Mouse (Mus musculus): ENCODE results near the gene Gatad2b. TPM values are rescaled to one million over a fixed set of nuclear protein-coding genes. Genes with fewer than 3 reads are reported as not detected.

Gatad2b gene
- polyA plus RNA-seq, 1 experiment, result 2.8 TPM

- H3K36me3 ChIP-seq (replicated peaks; ENCODE audit: low read length), result peaks cover 15% of the 10 kb centered on the region
- peaks cover 57% of the 10 kb centered on the region for H3K4me1 ChIP-seq
- H3K4me3 ChIP-seq (replicated peaks), result peak overlapping the region; percentile 95
- no peaks in the 10 kb centered on the region for H3K9me3 ChIP-seq
- no peak for TF ChIP-seq GATA1 (IDR thresholded peaks at IDR 0.05; ENCODE audit: borderline replicate concordance, low read length)
- TF ChIP-seq FLI1 (IDR thresholded peaks at IDR 0.05; ENCODE audit: low read length), result no peak
- H3K27me3 ChIP-seq (replicated peaks), result no peaks in the 10 kb centered on the region
Measured at GRCm38 (mm10) chr3:90293352-90294063, 530 bp downstream of the Gatad2b start.

GRCm38 (mm10) chr3:90294064-90294440 lies 1.1 kb downstream of the Gatad2b start:
- TF ChIP-seq FLI1 (IDR thresholded peaks at IDR 0.05; ENCODE audit: low read length) (no peak), GATA1 (IDR thresholded peaks at IDR 0.05; ENCODE audit: borderline replicate concordance, low read length) (no peak)
- Histone ChIP-seq H3K9me3 (no peaks in the 10 kb centered on the region), H3K4me3 (replicated peaks) (peak overlapping the region; percentile 95), H3K4me1 (peaks cover 58% of the 10 kb centered on the region), H3K36me3 (replicated peaks; ENCODE audit: low read length) (peaks cover 15% of the 10 kb centered on the region), H3K27me3 (replicated peaks) (no peaks in the 10 kb centered on the region)

- Histone ChIP-seq H3K4me3 (replicated peaks) (peak overlapping the region; percentile 95), H3K4me1 (peaks cover 63% of the 10 kb centered on the region), H3K27me3 (replicated peaks) (no peaks in the 10 kb centered on the region), H3K9me3 (no peaks in the 10 kb centered on the region), H3K36me3 (replicated peaks; ENCODE audit: low read length) (peaks cover 15% of the 10 kb centered on the region)
- TF ChIP-seq GATA1 (IDR thresholded peaks at IDR 0.05; ENCODE audit: borderline replicate concordance, low read length) (no peak), FLI1 (IDR thresholded peaks at IDR 0.05; ENCODE audit: low read length) (no peak)
Measured at GRCm38 (mm10) chr3:90294651-90295050, 1.7 kb downstream of the Gatad2b start.

- no peak for TF ChIP-seq GATA1 (IDR thresholded peaks at IDR 0.05; ENCODE audit: borderline replicate concordance, low read length)
- no peak for TF ChIP-seq FLI1 (IDR thresholded peaks at IDR 0.05; ENCODE audit: low read length)
- no peak overlapping the region for H3K4me3 ChIP-seq (replicated peaks)
- H3K4me1 ChIP-seq, result peaks cover 33% of the 10 kb centered on the region
Measured at GRCm38 (mm10) chr3:90305801-90306200, 12.8 kb downstream of the Gatad2b start.

GRCm38 (mm10) chr3:90309589-90309988 lies 16.6 kb downstream of the Gatad2b start:
- peaks cover 42% of the 10 kb centered on the region for H3K4me1 ChIP-seq
- TF ChIP-seq GATA1 (IDR thresholded peaks at IDR 0.05; ENCODE audit: borderline replicate concordance, low read length) (no peak), FLI1 (IDR thresholded peaks at IDR 0.05; ENCODE audit: low read length) (no peak)
- no peak overlapping the region for H3K4me3 ChIP-seq (replicated peaks)
- no peaks in the 10 kb centered on the region for H3K27me3 ChIP-seq (replicated peaks)
- H3K36me3 ChIP-seq (replicated peaks; ENCODE audit: low read length), result peaks cover 32% of the 10 kb centered on the region
- H3K9me3 ChIP-seq, result no peaks in the 10 kb centered on the region

More at GRCm38 (mm10) chr3:90305801-90306200, 12.8 kb downstream of the Gatad2b start:
- H3K27me3 ChIP-seq (replicated peaks), result no peaks in the 10 kb centered on the region
- no peaks in the 10 kb centered on the region for H3K9me3 ChIP-seq
- H3K36me3 ChIP-seq (replicated peaks; ENCODE audit: low read length), result peaks cover 25% of the 10 kb centered on the region

- H3K9me3 ChIP-seq, result no peaks in the 10 kb centered on the region
- H3K36me3 ChIP-seq (replicated peaks; ENCODE audit: low read length), result peaks cover 14% of the 10 kb centered on the region
- TF ChIP-seq FLI1 (IDR thresholded peaks at IDR 0.05; ENCODE audit: low read length) (no peak), GATA1 (IDR thresholded peaks at IDR 0.05; ENCODE audit: borderline replicate concordance, low read length) (no peak)
- no peak overlapping the region for H3K4me3 ChIP-seq (replicated peaks)
- H3K4me1 ChIP-seq, result peaks cover 46% of the 10 kb centered on the region
- H3K27me3 ChIP-seq (replicated peaks), result no peaks in the 10 kb centered on the region
Measured at GRCm38 (mm10) chr3:90313367-90313766, 20.4 kb downstream of the Gatad2b start.

GRCm38 (mm10) chr3:90314241-90314640 lies 21.3 kb downstream of the Gatad2b start:
- no peak for TF ChIP-seq GATA1 (IDR thresholded peaks at IDR 0.05; ENCODE audit: borderline replicate concordance, low read length)
- TF ChIP-seq FLI1 (IDR thresholded peaks at IDR 0.05; ENCODE audit: low read length), result no peak
- H3K4me1 ChIP-seq, result peaks cover 46% of the 10 kb centered on the region
- peaks cover 14% of the 10 kb centered on the region for H3K36me3 ChIP-seq (replicated peaks; ENCODE audit: low read length)
- H3K27me3 ChIP-seq (replicated peaks), result no peaks in the 10 kb centered on the region
- H3K9me3 ChIP-seq, result no peaks in the 10 kb centered on the region
- H3K4me3 ChIP-seq (replicated peaks), result no peak overlapping the region

- Histone ChIP-seq H3K36me3 (replicated peaks; ENCODE audit: low read length) (peaks cover 17% of the 10 kb centered on the region), H3K4me3 (replicated peaks) (no peak overlapping the region), H3K27me3 (replicated peaks) (no peaks in the 10 kb centered on the region), H3K9me3 (no peaks in the 10 kb centered on the region), H3K4me1 (peaks cover 63% of the 10 kb centered on the region)
- TF ChIP-seq FLI1 (IDR thresholded peaks at IDR 0.05; ENCODE audit: low read length) (no peak), GATA1 (IDR thresholded peaks at IDR 0.05; ENCODE audit: borderline replicate concordance, low read length) (no peak)
Measured at GRCm38 (mm10) chr3:90322289-90322688, 29.3 kb downstream of the Gatad2b start.

- Histone ChIP-seq H3K36me3 (replicated peaks; ENCODE audit: low read length) (peaks cover 18% of the 10 kb centered on the region), H3K4me3 (replicated peaks) (no peak overlapping the region), H3K4me1 (peaks cover 60% of the 10 kb centered on the region), H3K9me3 (no peaks in the 10 kb centered on the region), H3K27me3 (replicated peaks) (no peaks in the 10 kb centered on the region)
- TF ChIP-seq FLI1 (IDR thresholded peaks at IDR 0.05; ENCODE audit: low read length) (no peak), GATA1 (IDR thresholded peaks at IDR 0.05; ENCODE audit: borderline replicate concordance, low read length) (no peak)
Measured at GRCm38 (mm10) chr3:90323119-90323518, 30.1 kb downstream of the Gatad2b start.

- H3K36me3 ChIP-seq (replicated peaks; ENCODE audit: low read length), result peaks cover 25% of the 10 kb centered on the region
- TF ChIP-seq GATA1 (IDR thresholded peaks at IDR 0.05; ENCODE audit: borderline replicate concordance, low read length) (no peak), FLI1 (IDR thresholded peaks at IDR 0.05; ENCODE audit: low read length) (no peak)
- peaks cover 39% of the 10 kb centered on the region for H3K4me1 ChIP-seq
- H3K4me3 ChIP-seq (replicated peaks), result no peak overlapping the region
- H3K9me3 ChIP-seq, result no peaks in the 10 kb centered on the region
- H3K27me3 ChIP-seq (replicated peaks), result no peaks in the 10 kb centered on the region
Measured at GRCm38 (mm10) chr3:90332485-90332884, 39.5 kb downstream of the Gatad2b start.
